Mouse (Mus musculus) right cerebral cortex, adult 2 months (tissue): ENCODE measurements around the gene Homer1.

ENCODE experiments used
- DNase-seq, 2 experiments: peaks; one replicate each; pipeline ENCODE4 v3.0.0; 2021 to 2022; ENCODE audit warnings: low spot score in 2 of 2

Gene Homer1

DNA sequence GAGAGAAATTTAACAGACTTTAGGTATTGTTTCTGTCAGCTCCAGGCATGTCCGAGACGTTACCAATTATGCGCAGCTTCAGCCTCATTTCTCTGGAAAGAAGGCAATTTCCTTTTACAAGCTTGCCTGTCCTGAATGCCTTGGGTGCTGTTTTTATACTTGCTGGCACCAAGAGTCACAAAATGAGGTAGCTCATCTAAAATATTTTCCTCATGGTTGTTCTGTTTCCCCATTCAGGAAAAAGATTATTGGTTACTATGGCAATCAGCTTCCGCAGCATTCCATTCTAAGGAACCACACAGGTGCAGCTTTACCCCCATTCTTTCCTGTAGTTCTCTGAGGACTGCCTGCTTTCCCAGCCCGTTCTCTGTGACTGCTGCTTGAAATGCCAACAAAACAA lies at the start of gene Homer1:
Gene Homer1 (plus strand): TSS at position 320 of the 400 bp plus-strand sequence.
- no peak for DNase-seq

DNA sequence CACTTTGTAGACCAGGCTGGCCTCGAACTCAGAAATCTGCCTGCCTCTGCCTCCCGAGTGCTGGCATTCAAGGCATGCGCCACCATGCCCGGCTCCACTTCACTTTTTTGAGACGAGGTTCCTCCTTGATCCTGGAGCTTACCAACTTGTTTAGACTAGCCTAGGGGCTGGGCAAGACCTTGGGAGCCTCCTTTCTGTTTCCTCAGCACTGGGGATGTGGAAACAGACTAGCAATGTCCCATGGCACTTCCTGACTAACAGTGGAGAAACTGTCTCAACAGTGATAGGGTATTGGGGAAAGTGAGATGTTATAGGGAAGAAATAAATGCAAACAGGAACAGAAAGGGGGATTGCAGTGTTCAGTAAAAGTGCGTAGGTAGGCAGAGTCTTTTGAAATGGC lies 47.7 kb upstream of the Homer1 start:
- DNase-seq, result no peak

DNA sequence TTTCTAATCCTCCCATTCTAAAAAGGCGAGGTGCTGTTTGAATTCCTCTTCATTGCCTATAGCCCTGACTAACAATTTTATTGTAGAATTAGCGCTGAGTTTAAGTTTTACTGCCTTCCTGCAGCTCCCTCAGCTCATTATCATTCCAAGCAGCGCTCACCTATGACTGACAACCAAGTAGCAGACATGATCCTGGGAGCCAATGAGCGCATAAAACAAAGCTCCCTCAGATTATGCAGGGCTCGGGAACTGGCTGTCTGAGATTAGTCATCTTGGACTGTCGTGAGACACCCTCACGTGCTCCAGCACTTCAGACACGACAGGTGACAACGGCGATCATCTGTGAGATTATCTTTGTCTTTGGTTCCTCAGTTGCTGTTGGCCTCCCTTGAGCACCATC lies 47.3 kb upstream of the Homer1 start:
- no peak for DNase-seq

DNA sequence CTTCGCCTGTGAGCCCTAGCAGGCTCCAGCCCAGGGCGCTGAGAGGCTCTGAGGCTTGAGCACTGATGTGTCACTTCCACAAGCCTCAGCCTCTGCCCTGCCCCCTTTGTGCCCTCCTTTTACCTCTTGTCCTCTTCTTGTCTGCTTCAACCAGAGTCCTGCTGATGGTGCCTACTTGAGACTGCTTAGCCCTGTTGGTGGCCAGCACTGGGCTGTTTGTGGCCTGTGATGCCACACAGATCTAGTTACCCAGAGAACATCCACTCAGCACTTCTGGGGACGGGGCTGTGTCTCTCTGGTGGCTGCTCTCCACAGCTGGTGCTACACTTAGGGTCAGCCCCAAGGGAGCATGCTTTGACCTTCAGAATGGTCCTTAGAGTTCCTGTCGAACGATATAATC lies 46.5 kb upstream of the Homer1 start:
- no peak for DNase-seq

DNA sequence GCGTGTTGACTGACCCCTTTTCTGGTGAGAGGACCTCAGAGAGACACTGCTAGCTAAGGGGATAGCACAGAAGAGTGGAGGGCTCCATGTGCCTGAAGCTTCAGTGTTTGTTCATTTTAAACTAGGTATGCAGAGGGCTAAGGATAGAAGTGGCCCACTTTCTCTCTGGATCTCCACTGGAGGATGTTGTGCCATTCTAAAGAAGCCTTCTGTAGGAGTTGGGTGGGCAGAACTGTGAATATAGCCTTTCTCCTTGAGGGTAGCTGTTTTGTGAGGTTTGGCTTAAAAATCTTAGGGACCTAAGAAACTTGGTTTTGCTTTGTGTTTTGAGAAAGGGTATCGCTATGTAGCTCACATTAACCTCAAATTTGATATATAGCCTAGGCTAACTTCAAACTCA lies 32.3 kb upstream of the Homer1 start:
- peak; percentile 11 to 30 for DNase-seq

DNA sequence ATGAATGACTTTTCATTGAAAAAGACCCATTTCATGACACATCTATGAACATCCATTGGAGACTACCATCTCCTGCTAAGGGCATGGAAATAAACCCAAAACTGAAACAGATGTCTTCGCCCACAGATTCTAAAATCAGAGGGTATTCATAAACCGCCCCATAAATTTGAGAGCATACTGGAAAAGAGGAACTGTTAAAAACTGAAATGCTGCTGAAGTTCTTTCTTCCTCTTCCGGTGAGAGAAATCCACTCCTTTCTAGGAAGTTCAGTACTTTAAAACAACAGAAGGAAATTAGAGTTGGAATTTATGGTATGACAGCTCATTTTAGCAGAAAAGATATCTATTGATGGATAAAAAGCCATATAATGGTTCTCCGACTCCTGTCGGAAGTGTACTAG lies 1.1 kb downstream of the Homer1 start:
- no peak for DNase-seq

DNA sequence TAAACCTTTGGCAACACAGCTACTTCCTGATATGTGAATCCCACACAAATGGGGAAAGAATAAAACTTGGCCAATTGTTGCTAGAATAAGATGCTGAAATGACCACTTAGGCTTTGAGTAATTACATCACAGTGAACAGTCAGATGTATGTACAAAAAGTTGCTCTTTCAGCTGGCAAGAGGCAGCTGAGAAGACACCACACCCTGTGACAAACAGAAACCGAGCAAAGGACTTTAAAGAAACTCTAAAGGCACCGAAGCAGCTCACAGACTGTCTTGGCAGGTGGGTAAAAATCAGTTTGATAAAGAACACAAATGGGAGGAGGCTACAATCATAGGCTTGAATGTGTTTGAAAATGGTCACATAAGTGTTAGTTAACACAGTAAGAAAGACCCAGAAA lies 1.6 kb downstream of the Homer1 start:
- DNase-seq, result no peak

DNA sequence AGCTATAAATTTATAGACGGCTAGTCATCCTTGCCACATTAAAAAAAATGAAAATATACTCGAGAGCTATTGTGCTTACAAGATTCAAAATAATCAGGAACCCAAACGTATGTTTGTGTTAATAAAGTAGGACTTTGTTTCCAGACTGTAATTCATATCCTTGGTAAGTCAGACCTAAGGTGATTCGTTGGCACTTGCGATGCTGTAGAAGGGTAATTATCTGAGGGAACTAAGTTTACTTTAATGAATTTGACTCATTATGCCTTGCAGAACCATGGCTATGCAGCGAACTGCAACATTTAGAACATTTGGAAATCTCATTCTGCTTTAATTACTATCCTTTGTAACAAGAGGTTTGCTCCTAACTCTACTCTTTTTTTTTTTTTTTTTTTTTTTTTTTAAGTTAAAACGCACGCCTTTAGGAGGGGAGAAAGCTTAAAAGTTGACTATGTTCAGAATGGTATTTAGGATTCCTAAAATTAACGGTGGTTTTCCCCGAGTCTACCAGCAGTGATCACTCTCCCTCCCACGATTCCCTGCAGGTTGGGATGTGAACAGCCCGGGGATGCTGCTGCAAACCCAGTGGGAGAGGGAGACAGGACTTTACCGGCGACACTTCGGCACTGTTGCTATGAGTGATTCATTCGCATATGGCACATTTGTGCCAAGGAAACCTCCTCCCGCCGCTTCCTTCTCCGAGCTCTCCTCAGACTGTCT lies 3.6 kb downstream of the Homer1 start:
- no peak for DNase-seq

DNA sequence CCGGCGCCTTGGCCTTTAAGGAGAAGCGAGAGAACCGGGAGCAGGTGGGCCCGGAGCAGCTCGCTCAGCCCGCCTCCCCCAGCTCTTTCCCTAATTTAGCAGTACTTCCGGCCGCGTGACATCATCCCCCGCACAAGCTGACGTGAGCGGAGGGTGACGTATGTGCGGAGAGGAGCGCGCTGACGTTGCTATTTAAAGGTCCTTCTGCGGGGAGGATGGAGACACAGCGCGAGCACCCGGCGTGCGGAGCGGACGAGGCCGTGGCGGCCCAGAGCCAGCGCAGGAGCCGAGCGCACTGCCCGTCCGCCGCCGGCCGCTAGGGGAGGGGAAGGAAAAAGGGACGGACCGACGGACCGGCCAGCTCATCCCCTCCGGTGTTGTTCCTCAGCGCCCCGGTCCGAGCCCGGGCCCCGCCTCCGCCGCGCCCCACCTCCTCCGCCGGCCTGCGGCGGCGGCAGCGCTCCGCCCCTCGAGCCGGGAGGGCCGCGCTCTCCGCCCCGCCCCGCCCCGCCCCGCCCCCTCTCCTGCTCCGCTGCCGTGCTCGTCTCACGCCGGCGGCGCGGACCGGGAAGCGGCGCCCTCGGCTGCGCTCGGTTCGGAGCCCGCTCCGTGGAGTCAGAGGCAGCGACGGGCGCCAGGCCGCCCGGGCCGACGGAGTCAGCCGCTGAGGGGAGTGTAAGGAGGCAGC lies 4.3 kb downstream of the Homer1 start:
- peak; percentile 99 for DNase-seq

DNA sequence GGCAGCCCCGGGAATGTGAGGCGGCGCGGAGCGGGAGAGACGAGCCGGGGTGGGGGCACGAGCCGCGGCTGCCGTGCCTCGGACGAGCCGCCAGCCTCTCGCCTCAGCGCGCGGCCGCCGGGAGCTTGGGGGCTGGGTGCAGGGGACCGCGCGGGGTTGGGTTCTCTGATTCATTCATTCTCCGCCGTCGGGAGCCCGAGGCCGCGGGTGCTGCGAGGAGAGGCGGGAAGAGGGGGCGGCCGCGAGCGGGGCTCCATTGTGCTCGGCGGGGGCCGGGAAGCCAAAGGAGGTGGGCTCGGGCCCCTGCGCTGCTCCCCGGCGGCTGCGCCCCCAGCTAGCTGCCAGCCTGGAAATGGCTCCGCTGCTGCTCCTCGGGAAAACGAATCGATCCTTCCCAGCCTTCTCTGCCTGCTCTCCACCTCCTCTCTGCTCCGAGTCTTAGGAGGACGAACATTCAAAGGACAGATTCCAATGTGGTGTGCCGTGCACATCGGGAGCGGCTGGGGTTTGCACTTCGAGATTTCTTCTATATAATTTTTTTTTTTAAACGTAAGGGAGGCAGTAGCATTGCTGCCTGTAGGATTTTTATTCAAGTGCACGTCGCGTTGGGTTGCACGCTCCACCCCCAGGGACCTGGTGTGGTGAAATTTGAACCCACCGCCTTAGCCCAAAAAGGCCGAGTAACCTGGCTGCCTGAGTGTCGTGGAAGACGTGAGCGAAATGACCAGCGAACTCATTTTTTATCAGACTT lies 5.0 kb downstream of the Homer1 start:
- DNase-seq, result peak; percentile 55 to 66

DNA sequence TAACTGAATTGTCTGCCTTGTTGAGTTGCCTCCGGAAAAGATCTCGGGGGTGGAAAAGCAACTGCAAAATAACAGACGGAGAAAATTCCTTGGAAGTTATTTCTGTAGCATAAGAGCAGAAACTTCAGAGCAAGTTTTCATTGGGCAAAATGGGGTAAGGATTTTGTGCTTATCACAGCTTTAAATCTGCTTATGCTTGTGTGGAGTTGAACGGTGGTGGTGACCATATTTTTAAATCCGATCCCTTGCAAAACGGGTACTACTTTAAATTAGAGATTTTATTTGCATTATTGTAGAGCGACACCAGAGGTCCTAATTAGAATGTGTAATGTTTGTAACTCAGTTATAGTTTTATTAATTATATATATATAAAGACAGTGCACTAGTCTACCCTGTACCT lies 5.7 kb downstream of the Homer1 start:
- DNase-seq, result no peak

DNA sequence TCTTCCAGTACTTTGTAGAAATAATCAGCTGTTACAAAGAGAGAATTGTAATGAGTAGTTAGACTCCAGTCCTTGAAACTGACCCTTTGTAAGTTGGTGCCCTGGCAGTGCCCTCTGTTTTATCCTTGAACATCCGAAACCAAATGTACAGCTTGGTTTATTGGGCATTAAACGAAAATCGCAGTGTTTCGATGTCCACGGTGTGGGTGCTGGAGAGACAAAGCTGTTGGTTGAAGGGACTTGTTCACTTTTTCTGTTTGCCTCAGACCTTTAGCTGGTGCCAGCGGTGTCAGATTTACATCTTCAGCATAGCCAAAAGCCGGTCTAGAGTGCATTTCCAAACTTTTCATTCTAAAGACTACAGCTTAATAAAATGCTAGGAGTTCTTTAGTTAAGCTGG lies 6.2 kb downstream of the Homer1 start:
- DNase-seq, result no peak

DNA sequence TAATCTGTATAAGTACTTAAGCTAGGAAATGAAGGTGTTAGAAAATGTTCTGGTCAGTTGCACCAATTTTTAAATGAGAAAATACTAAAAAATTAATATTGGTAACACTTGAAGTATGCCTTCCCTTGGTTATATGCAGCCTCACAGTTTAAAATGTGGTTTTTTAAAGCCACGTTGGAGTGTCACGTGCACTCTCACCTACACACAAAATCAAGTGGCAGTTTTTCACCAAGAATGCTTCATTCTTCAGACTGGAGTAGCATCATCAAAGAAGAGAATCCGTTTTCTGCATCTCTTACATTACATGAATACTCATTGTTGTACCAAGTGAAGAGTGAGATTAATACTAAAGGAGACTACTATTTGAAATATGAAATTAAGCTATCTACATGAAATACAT lies 7.1 kb downstream of the Homer1 start:
- no peak for DNase-seq

DNA sequence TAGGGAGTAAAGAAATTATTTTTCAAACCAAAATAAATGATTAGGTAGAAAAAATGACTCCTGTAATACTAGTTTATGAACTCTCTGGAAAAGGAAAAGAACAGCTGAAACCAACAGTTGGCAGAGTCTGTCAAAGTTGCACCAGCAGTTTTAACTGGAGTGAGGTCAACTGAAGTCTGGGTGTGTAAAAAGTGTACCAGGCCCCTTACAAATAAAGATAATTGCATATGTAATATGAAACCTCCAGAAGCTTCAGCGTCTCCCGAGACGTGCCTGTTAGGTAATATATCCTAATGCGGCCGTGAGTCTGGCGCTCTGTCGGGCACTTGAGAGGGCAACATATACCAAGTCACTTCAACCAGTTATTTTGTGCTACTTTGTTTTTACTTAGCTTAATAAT lies 8.3 kb downstream of the Homer1 start:
- no peak for DNase-seq

DNA sequence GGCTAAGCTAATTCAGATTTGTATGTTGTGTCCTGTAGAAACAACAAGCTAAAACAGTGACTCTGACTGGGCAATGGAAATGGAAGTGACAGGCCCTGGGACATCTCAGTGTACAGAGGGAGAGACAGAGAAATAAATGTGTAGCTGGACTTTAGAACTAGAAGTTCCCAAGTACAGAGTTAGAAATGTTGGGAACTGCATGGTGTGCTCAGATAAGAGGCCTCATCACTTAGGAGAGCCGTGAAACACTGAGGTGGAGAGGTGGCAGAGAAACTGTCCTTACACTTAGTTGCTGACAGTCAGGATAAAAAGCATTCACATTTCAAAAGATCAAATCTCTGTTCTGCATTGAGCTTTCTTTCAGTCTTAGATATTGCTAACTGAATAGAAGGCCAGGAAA lies 9.9 kb downstream of the Homer1 start:
- DNase-seq, result no peak

DNA sequence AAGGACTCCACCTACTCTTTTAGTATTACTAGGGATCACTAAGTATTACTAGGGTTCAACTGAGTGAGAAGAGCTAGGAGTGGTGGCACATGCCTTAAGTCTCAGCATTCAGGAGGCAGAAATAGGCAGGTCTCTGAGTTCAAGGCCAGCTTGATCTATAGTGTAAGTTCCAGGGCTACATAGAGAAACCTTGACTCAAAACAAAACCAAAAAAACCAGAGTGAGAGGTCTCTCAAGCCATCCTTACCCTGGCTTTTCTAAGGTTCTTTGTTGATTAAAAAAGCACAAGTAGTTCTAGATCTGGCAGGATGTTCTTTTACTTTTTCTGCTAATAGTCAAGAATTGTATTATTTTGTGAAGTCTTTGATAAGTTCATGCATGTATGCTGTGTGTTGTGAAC lies 13.1 kb downstream of the Homer1 start:
- DNase-seq, result no peak

DNA sequence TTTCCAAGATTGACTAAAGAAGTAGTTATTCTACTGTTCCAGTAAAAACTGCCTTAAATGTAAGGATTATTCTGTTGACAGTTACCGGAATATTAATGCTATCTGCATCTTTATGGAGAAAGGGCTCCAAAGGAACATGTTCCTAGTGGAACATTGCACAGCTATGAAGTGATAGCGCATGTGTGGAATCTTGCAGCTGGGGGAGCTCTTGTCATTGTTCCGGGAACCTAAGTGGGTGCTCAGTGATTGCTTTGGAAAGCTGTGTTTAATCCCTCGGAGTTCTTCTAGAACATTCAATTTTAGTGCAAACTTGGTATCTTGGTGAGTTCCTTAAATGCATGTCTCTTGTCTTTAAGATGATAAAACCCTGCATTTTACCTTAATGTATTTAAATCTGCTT lies 14.9 kb downstream of the Homer1 start:
- DNase-seq, result no peak

DNA sequence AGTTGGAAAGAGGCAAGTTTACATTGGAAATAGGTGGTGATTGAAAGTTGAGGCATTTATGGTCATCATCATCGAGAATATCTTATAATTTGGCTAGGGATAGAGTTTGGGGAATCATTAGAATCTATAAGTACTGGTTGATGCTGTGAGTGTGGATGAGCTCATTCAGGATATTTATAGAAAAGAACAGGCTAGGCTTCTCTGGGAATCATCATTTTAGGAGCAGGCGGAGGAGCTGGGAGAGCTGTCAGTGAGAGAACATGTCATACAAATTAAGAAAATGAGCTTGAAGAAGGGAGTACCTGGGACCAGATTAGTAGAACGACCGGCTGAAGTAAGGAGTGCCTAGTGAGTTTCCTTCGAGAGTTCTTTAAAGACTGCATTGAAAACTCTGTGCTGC lies 20.7 kb downstream of the Homer1 start:
- no peak for DNase-seq

DNA sequence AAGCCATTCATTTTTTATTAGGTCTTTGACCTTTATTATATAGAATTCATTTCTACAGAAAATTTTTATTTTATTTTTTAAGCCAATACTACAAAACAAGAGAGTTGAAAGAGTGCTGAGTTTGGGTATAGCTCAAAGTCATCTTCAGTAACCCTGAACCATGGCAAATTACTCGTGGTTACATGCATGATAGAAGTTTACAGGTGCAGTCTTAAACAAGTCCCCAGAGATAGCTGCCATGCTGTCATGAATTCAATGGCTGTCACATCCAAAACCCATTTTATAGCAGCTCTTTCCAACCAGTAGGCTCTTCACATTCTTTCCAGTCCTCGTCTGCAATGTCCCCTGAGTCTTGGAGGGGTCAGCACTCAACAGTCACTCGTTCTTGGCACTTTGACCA lies 26.9 kb downstream of the Homer1 start:
- DNase-seq, result no peak

DNA sequence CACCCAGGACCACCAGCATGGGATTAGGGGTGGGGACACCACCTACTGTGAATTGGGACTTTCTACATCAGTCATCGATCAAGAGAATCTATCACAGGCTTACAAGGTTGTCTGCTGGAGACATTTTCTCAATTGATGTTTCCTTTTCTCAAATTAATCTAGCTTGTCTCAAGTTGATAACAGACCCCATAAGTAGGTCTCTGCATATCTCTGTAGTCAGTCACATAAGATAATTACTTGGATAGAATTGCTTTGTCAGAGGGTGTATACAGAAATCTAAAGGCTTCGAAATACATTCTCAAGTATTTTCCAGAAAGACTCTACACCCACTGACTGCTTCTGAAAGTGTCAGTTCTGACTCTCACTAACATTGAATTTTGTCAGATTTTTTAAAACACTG lies 32.3 kb downstream of the Homer1 start:
- DNase-seq, result no peak

DNA sequence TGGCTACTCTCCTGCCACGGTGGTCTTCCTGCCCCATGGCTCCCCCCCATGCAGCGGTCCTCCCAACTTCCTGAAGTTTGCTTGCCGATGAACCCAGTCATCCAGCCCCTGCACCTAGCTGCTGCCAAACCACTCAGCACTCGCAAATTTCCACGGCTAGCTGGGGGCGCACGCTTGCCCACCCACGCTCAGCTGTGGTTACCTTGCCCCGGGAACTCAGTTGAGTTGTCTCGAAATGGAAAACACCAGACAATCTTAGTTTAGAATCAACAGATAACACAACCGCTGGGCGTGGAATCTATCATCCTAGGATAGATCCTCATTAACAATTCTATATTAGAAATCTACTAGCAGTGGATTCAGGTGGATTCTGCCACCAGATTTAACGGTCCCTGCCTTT lies 33.1 kb downstream of the Homer1 start:
- no peak for DNase-seq

DNA sequence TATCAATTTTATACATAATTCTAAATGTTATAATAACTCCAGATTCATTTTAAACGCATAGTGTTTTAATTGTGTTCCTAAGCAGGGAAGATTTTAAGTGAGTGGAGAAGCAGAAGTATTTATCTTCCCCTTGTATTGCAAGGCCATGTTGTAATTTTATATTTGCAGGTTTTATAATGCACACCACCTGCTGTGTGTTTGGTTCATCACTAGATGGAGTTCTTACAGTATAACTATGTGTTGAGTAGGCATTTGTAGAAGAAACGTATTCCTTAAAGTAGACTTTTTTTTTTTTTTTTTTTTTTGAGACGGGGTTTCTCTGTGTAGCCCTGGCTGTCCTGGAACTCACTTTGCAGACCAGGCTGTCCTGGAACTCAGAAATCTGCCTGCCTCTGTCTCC lies 35.9 kb downstream of the Homer1 start:
- no peak for DNase-seq

DNA sequence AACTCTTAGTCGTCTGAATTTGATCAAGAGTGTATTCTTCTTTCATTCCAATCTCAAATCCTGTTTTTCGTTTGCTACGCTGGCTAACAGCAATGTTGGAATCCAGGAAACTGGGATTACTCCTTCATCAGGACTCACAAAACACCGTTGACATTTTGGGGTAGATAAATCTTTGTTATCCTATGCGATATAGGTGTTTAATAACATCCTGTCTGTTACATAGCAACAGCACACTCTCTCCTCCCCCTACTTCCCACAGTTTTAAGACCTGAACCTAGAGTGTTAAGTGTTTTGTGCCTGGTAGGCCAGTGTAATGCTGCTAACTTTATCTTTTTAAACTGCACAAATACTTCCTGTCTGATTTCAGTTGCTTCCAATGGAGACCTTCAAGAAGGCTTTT lies 39.0 kb downstream of the Homer1 start:
- no peak for DNase-seq
